Mouse (Mus musculus) cerebellum, adult 11 months (tissue): ENCODE results near the gene A430078G23Rik.

Experiments
- DNase-seq: peaks from one replicate; pipeline ENCODE4 v3.0.0; 2022

Gene A430078G23Rik

GRCm38 (mm10) chr8:3414639-3415190 is 61.5 kb downstream of the A430078G23Rik start:
- DNase-seq = no peak

GRCm38 (mm10) chr8:3415259-3415658 is 62.0 kb downstream of the A430078G23Rik start:
- no peak for DNase-seq

GRCm38 (mm10) chr8:3415661-3416060 is 62.4 kb downstream of the A430078G23Rik start:
- no peak for DNase-seq

- DNase-seq = no peak
Measured at GRCm38 (mm10) chr8:3416846-3417245, 63.6 kb downstream of the A430078G23Rik start.

GRCm38 (mm10) chr8:3417455-3417854 is 64.2 kb downstream of the A430078G23Rik start:
- DNase-seq = no peak

- DNase-seq = no peak
Measured at GRCm38 (mm10) chr8:3418101-3418500, 64.9 kb downstream of the A430078G23Rik start.

- DNase-seq = no peak
Measured at GRCm38 (mm10) chr8:3420105-3420706, 67.0 kb downstream of the A430078G23Rik start.

GRCm38 (mm10) chr8:3421507-3421906 is 68.3 kb downstream of the A430078G23Rik start:
- no peak for DNase-seq

GRCm38 (mm10) chr8:3425217-3425616 is 72.0 kb downstream of the A430078G23Rik start:
- DNase-seq = no peak

- DNase-seq = no peak
Measured at GRCm38 (mm10) chr8:3426211-3426610, 73.0 kb downstream of the A430078G23Rik start.

GRCm38 (mm10) chr8:3428426-3428825 is 75.2 kb downstream of the A430078G23Rik start:
- no peak for DNase-seq

GRCm38 (mm10) chr8:3429966-3430365 is 76.8 kb downstream of the A430078G23Rik start:
- peak; percentile 61 for DNase-seq

GRCm38 (mm10) chr8:3431113-3431512 is 77.9 kb downstream of the A430078G23Rik start:
- DNase-seq = no peak

GRCm38 (mm10) chr8:3436492-3436891 is 83.3 kb downstream of the A430078G23Rik start:
- DNase-seq = no peak

GRCm38 (mm10) chr8:3439510-3439909 is 86.3 kb downstream of the A430078G23Rik start:
- no peak for DNase-seq
